Mouse (Mus musculus) cortical plate, adult 2 months (tissue): ENCODE data around the gene Hes7.

Experiments
- CTCF ChIP-seq: fragments of 200-500 bp; IDR thresholded peaks from 2 replicates; pipeline ENCODE4 v1.5.1; 2011; ENCODE audit warnings: mild to moderate bottlenecking, control low read depth, low read length; ENCODE audit not compliant: insufficient read depth; ENCODE audit errors: extremely low read depth
- POLR2A ChIP-seq: fragments of 200-500 bp; IDR thresholded peaks from 2 replicates; pipeline ENCODE4 v1.6.1; 2011; ENCODE audit warnings: mild to moderate bottlenecking, low read length, control low read depth; ENCODE audit not compliant: insufficient read depth; ENCODE audit errors: extremely low read depth

GRCm38 (mm10) chr11:69169313-69169712 is 49.1 kb downstream of the Hes7 start:
- TF ChIP-seq POLR2A: no peak
- TF ChIP-seq CTCF: no peak
